Mouse (Mus musculus): ENCODE data around the gene Usp22. TPM values are rescaled to one million over a fixed set of nuclear protein-coding genes. Genes with fewer than 3 reads are reported as not detected.

The Usp22 gene
- polyA plus RNA-seq, 1 experiment from 2014 or later = 149 TPM

Other genes with a start within 250 kb of the Usp22 start
- 76.1 and 78.6 TPM in 2 replicates for gene Map2k3, start 243.0 kb downstream of the Usp22 start, polyA plus RNA-seq (2014; fragmentation: Nextera tagmentation; extraction: Ambion mirVana)
- gene Kcnj12, start 152.5 kb downstream of the Usp22 start, polyA plus RNA-seq (2014; fragmentation: Nextera tagmentation; extraction: Ambion mirVana) = 1.5 and 1.6 TPM in 2 replicates
- 2.9 and 3.0 TPM in 2 replicates for gene Tnfrsf13b, start 48.3 kb downstream of the Usp22 start, polyA plus RNA-seq (2014; fragmentation: Nextera tagmentation; extraction: Ambion mirVana)
- 1.7 and 2.5 TPM in 2 replicates for gene Aldh3a1, start 32.5 kb upstream of the Usp22 start, polyA plus RNA-seq (2014; fragmentation: Nextera tagmentation; extraction: Ambion mirVana)
- gene Aldh3a2, start 92.4 kb upstream of the Usp22 start, polyA plus RNA-seq (2014; fragmentation: Nextera tagmentation; extraction: Ambion mirVana) = 36.4 and 37.4 TPM in 2 replicates
- gene Slc47a2, start 167.8 kb upstream of the Usp22 start, polyA plus RNA-seq (2014; fragmentation: Nextera tagmentation; extraction: Ambion mirVana) = 0.29 TPM in 1 of 2 replicates, not detected in the other
- gene Slc47a1, start 203.3 kb upstream of the Usp22 start, polyA plus RNA-seq (2014; fragmentation: Nextera tagmentation; extraction: Ambion mirVana) = 1.4 and 2.3 TPM in 2 replicates